Mouse (Mus musculus) left cerebral cortex, postnatal 4 days (tissue): ENCODE results near the gene Tmem259. TPM values are rescaled to one million over a fixed set of nuclear protein-coding genes. Genes with fewer than 3 reads are reported as not detected.

Experiments
- DNase-seq: peaks from one replicate; pipeline ENCODE4 v3.0.0-alpha.2; 2022
- intact Hi-C: fragments of 180-260 bp; cut with DNase I; formaldehyde crosslinking; loops from one replicate; pipeline ENCODE4 v1.15.1; 2025
- total RNA-seq, 2 experiments: library from RNA; stranded (reverse); gene quantifications; 2 replicates each; pipeline ENCODE4 v1.2.3; 2021

Tmem259 gene
- 100 to 1,000 TPM; 117 to 127 TPM for total RNA-seq

DNA sequence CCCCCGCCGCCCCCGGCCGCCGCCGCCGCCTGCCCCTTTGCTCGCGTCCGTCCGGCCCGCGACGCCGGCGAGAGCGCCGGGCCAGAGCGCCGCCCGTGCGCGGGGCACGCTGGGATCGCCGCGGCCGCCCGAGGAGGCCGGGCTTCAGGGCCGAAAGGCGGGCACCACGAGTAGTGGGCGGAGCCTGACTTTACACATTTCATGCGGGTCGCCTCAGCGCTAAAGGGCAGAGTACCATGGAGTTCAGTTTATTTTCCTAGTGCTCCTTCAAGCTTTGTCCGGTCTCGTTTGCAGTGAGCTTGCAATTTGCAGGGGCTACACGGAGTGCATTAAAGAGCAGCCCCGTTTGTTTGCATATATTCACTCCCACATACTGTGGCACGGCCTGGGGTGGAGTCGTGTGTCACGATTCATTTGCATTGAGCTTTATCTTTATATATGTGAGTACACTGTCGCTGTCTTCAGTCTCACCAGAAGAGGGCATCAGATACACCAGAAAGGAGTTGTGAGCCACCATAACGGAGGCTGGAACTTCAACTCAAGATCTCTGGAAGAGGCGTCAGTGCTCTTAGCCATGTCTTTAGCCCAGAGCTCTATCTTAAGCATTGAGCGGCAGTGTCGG lies at the start of gene Tmem259:
Tmem259 (minus strand) TSS at position 136 of the 622 bp plus-strand sequence.
- intact Hi-C loops, result loop anchor here (10.0 kb wide), 1 partner anchor 130 kb away; the partner anchor contains the start of gene Stk11
- peak; percentile 87 for DNase-seq

DNA sequence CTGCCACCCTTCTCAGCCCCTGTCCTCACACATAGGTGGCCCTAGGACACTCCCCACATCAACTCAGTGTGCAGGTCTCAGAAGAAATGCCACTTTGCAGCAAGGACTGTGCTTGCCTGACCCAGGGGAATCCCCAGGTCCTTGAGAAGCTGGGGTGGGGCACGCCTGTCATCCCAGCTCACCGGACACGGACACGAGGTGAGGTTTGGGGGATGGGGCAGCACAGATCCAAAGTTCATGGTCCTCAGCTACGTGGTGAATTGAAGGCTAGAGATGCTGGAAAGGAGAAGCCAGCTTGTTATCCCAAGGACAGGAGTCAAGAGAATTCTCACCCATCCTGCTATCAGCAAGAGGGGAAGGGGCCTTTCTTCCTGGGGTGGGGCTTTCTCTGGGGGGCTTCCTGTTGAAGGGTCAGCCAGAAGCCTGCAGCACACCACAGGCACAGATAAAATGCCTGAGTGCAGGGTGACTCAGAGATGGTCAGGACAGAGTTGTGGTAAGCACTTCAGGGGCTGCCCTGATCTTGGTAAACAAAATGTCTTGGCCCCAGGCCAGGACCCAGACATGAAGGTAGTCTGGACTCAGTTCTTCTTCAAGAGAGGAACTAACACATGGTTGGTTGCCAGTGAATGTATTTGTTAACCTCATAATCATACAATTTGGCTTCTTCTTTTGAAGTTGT lies 48.8 kb upstream of the Tmem259 start:
- DNase-seq, result no peak
- intact Hi-C loops, result no loop called here

DNA sequence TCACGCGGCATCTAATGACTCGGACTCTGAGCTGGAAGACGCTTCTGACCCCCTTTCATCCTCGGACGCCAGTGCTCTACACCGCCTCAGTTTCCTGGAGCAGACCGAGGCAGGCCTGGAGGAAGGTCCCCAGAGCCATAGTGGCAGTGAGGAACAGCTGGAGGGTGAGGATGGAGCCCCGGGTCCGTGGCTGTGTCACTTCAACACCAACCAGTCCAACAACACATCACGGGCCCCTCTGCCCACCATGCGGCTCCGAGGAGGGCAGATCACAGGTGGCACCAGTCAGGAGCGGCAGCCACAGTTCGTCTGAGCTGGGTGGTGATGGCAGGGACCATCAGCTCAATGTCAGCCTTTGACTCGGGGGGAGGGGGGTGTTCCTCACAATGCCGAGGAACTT lies 46.6 kb upstream of the Tmem259 start:
- intact Hi-C loops, result no loop called here
- DNase-seq, result no peak

DNA sequence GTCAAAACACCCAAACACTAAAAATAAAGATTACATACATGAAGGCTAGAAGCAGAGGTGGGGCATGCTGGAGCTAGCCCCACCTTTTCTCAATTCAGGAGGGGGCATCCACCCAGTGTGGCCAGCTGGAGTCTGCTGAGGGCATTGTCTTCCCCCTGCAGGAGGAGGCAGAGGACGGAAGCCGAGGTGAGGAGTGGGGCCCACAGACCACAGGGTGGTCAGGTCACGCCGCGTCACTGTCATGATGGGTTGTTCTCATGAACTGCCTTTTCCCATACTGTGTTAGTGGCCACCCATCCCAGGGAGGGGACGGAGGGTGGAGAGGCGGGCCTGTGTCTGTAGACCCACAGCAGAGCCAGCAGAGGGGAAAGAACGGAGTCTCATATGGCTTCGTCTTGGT lies 46.1 kb upstream of the Tmem259 start:
- DNase-seq, result no peak
- intact Hi-C loops, result no loop called here

DNA sequence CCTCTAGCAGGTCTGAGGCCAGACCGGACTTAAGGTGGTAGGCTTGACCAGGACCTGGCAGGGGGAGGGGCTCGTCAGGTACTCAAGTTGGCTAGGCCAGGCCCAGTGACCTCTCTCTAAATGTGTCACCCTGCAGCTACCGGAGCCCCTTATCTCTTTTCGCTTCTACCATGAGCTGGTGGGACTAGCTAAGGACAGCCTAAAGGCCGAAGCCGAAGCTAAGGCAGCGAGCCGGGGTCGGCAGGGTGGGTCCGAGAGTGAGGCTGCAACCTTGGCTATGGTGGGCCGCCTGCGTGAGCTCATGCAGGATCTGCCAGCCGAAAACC lies 44.4 kb upstream of the Tmem259 start:
- intact Hi-C loops, result no loop called here
- DNase-seq, result no peak

DNA sequence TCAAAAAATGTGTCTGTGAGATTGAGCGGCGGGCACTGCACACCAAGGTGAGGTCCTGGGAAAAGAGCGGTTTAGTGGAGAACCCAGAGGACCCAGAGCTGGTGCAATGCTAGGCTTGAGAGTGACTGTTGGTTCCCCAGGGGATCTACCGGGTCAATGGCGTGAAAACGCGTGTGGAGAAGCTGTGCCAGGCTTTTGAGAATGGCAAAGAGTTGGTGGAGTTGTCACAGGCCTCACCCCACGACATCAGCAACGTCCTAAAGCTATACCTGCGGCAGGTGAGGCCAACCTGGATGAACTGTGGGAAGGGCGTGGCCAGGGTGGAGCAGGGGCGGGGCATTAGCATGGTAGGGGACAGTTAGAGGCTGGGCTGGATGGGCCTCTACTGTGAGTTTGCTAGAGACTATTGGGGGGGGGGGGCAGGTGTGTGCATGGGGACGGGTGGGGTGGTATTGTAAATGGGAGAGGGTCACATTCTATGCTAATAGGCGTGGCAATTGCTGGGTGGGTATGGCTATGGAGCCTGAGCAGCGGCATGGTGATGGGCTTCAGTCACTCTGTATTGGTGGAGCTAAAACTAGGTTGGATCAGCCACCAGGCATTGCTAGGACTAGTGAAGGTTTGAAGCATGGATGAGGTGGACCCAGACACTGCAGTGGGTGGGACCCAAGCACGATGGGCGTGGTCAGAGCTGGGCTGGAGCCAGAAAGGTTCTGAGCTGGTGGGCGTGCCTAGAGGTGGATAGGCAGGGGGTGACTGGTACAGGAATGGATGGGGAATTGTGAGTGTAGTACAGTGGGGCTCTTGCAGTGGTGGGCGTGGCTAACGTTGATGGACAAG lies 43.8 kb upstream of the Tmem259 start:
- intact Hi-C loops, result no loop called here
- DNase-seq, result no peak

DNA sequence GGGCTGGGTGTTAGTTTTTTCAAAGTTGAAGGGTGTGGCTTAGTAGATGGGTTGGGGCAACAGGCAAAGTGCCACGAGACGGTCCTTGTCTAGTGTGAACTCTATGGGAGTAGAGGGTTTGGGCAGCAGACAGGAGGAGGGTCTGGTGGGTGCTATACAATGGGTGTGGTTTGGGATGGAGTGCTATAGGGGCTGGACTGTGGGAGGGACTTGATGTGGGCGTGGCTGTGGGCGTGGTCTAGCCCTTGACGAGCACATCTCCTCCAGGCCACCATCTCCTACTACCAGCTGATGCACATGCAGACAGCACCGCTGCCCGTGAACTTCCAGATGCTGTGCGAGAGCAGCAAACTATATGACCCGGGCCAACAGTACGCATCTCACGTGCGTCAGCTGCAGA lies 41.8 kb upstream of the Tmem259 start:
- intact Hi-C loops, result no loop called here
- DNase-seq, result no peak

DNA sequence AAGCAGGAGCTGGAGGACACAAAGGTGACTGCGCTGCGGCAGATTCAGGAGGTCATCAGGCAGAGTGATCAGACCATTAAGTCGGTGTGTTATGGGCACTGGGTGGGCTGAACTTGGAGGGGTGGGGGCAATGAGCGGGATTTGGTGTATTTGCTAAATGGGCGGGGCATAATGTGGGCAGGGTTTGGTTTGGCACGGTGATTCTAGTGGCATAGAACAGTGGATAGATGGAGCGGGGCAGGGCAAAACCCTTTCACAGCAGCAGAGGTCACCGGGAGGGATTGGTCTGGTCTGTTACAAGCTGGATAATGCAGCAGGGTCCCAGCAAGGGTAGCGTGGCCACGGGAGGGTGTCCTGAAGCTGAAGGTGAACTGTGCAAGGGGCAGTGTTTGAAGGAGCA lies 41.3 kb upstream of the Tmem259 start:
- no peak for DNase-seq
- intact Hi-C loops, result no loop called here

DNA sequence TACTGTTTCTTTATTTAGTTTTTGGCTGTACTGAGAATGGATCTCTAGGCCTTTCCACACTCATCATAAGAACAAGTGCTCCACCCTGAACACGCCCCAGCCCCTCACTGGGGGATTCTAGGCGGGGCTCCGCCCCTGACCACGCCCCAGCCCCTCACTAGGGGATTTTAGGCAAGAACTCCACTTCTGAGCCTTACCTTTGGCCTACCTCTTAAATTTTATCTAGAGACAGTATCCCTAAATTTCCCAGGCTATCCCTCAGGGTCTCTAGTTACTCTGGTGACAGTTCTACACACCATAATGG lies 40.9 kb upstream of the Tmem259 start:
- intact Hi-C loops, result no loop called here
- DNase-seq, result no peak

DNA sequence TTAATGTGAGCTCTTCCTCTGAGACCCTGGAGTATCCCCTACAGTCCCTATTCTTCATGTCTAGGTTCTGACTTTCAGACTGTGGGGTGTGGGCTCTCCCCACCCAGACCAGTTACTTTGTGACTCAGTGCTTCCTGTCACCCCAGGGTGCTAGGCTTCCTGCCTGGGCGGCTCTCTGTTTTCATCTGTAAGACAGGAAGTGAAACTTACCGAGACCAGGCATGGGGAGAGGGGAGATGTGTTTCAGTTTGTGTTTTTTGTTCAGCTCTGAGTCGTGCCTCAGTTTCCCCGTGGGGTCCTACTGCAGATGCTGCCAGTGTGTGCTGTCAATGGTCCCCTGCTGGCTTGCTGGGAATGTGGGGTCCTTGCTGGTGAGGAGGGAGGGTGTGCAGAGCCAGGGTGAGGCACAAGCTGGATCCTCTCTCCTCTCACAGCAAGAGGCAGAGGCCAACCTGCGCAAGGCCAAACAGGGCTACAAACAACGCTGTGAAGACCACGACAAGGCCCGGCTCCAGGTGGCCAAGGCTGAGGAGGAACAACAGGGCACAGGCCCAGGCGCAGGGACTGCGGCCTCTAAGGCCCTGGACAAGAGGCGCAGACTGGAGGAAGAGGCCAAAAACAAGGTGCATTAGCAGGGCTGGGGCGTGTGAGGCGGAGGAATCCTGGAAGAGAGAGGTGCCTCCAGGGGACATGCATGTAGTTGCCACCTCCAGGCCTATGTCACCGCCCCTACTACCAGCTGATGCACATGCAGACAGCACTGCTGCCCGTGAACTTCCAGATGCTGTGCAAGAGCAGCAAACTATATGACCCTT lies 40.3 kb upstream of the Tmem259 start:
- intact Hi-C loops, result no loop called here
- no peak for DNase-seq

DNA sequence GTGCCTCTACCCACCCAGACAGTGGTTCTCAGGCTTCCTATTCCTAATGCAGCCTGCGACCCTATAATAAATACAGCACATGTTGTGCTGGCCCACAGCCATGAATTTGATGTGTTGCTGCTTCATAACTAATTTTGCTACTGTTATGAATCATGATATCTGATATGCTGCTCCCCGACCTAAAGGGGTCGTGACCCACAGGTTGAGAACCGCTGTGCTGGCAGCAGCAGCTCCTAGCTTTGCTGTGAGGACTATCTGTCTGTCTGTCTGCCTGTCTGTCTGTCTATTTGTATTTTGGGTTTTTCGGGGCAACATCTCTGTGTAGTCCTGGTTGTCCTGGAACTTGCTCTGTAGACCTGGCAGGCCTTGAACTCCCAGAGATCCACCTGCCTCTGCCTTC lies 39.6 kb upstream of the Tmem259 start:
- intact Hi-C loops, result no loop called here
- no peak for DNase-seq

DNA sequence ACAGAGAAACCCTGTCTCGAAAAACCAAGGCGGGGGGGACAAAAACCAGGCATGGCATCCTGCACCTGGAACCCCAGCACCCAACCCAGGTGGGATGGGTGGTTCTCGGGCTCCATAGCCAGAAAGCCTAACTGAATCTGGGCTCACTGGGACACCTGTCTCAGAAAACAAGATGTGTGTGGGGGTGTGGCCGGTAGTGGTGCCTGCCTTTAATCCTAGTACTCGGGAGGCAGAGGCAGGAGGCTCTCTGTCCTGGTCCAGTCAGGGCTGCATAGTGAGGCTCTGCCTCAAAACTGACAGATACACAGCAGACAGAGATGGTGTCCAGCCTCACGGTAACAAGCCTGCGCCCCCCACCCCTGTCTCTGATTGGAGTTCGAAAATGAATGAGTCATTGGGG lies 38.7 kb upstream of the Tmem259 start:
- no peak for DNase-seq
- intact Hi-C loops, result no loop called here

DNA sequence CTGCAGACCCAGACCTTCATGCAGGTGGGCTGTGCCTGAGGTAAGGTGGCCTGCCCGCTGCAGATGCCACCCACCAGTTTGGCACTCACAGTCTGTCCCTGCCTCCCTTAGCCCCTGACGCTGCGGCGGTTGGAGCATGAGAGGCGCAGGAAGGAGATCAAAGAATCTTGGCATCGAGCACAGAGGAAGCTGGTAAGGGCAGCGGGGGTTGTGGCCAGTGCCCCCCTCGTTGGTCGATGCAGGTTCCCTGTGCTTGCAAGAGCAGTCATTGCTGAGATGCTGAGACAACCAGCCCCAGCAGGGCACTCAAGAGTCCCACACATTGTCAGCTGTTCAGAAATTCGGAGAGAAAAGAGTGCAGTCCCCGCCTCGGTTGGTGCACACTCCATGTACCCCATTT lies 38.0 kb upstream of the Tmem259 start:
- intact Hi-C loops, result no loop called here
- no peak for DNase-seq

DNA sequence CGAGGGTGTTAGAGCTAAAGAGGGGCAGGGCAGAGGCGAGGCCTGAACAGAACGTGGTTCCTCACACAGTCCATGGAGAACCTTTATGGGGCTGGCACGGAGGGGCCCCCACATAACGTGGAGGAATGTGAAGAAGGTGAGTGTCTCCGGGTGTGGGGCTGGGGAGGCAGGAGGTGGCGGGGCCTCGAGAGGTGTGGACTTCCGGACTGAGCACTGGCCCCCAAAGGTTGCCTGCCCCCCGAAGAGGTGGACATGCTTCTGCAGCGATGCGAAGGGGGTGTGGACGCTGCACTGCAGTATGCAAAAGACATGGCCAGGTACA lies 37.2 kb upstream of the Tmem259 start:
- DNase-seq, result no peak
- intact Hi-C loops, result no loop called here

DNA sequence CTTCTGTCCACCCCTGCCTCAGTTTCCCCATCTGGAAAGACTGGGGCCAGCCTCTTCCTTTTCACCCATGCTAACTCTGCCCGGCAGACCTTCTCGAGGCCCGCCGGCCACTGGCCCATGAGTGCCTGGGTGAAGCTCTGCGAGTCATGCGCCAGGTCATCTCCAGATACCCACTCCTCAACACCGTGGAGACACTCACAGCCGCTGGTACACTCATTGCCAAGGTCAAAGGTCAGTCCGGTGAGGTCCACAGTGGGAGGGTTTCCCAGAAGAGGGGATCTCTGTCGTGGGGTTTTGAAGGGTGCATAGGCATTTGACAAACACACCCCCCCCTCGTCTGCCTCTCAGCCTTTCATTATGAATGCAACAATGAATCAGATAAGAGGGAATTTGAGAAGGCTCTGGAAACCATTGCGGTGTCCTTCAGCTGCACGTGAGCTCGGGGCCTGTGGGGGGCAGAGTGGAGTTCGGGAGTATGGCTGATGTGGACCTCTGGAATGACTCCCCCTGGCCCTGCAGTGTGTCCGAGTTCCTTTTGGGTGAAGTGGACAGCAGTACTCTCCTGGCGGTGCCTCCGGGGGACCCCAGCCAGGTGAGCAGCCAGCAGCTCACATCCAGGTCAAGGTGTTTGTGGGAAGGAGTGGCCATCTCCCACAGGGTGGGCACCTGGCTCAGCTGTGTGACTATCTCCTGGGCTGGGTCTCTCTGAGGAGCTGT lies 36.6 kb upstream of the Tmem259 start:
- no peak for DNase-seq
- intact Hi-C loops, result no loop called here

DNA sequence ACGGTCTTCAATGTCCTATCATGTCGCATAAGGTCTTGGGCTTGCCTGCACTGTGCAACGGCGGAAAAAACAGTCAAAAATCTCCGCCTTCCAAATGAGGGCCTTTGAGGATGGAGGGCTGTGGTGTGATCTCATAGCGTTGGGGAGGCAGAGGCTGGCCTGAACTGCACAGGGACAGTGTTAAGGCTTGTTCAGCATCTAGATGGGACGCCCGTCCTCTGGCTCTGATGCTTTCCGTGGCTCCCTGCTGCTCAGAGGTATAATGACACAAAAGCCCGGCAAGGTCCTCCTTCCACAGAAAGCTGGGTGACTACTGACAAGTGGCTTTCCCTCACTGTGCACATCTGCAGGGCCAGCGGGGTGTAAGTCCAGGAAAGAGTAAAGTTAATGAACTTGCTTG lies 36.1 kb upstream of the Tmem259 start:
- intact Hi-C loops, result no loop called here
- no peak for DNase-seq

DNA sequence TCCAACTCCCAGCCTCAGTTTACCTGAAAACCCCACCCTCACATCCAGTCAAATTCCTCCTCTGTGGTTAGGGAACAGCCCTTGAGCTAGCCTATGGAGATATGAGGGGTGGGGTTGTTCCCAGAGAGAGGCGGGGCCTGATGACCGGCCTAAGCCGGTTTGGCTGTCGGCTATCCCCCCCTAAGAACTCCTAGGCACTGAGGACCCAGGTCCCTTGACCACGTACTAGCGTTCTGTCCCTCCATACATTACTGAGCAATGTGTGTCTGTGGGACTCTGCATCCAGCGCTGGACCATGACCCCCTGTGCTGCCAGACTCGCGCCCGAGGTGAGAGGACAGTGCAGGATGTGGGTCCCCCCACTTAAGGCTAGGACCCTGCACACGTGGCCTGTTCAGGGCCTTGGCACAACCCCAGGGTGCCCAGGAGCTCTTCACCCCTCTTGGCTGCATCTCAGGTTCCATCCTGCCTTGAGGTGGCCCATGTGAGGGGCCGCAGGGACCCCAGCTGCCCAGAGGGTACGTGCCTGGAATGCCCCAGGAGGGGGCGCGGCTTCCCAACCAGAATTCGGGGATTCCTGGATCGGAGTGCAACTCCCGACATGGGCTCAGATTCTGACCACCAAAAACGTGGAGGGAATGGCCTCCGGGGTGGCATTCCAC lies 35.5 kb upstream of the Tmem259 start:
- intact Hi-C loops, result no loop called here
- no peak for DNase-seq

DNA sequence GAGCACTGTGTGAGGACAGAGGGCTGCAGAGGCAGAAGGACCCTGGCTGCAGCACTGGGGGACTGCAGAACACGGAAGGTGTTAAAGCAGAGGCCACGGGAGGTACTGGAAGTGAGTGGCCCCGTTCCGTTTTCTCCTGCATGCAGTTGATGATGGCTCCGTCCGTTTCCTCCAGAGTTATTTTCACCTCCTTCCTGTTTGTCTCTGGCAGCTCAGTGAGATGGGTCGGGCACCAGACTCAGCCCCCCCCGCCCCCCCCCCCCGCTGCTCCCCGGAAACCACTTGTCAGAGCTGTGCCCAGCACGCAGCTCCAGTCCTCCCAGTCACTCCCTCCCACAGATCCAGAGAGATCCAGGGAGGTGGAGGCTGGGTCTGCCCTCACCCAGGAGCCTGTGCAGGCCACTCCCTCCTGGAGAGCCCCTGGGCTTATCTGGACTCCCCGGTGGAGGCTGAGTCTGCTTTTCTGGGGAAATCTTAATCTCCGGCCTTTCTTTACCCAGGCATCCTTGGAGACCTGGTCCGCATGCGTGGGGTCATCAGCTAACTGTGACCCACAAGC lies 34.7 kb upstream of the Tmem259 start:
- no peak for DNase-seq
- intact Hi-C loops, result no loop called here

DNA sequence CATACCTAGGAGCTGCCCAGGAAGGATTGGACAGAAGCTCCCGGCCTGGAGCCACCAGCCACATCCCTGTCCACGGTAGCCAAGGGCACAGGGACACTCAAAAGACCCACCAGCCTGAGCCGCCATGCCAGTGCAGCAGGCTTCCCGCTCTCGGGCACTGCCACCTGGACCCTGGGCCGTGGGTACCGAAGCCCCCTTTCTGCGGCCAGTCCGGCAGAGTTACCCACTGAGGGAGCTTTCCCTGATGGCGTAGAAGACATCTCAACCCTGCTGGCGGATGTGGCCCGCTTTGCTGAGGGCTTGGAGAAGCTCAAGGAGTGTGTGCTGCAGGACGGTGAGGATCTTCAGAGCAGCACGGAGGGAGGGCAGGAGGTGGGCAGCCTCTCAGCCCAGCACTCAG lies 33.6 kb upstream of the Tmem259 start:
- DNase-seq, result no peak
- intact Hi-C loops, result no loop called here

DNA sequence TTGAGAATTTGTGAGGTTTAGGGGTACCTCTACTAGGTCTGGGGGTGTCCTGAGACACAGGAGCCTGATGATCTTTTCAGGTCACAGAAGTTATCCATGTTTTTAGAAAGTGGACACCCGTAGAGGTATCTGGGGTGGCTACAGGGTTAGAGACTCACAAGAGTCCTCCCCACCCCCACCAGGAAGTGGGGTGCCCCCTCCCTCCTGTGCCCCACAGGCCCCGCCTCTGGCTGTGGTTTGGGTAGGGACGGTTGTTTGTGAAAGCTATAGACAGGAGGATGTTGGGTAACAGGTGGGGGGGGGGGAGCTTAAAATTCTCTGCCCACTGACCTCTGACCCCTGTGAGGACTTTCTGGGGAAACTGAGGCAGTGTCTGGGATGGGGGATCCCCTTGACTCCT lies 33.2 kb upstream of the Tmem259 start:
- DNase-seq, result no peak
- intact Hi-C loops, result no loop called here
